Mouse (Mus musculus) ovary, postnatal 36 days (tissue): ENCODE measurements around the gene Ephb1.

Experiments
- DNase-seq: peaks from one replicate; pipeline ENCODE4 v3.0.0; 2022; ENCODE audit warnings: low spot score, mixed read lengths

Ephb1 gene

GRCm38 (mm10) chr9:102305432-102306100, 48.9 kb downstream of the Ephb1 start:
- DNase-seq, result no peak

DNA sequence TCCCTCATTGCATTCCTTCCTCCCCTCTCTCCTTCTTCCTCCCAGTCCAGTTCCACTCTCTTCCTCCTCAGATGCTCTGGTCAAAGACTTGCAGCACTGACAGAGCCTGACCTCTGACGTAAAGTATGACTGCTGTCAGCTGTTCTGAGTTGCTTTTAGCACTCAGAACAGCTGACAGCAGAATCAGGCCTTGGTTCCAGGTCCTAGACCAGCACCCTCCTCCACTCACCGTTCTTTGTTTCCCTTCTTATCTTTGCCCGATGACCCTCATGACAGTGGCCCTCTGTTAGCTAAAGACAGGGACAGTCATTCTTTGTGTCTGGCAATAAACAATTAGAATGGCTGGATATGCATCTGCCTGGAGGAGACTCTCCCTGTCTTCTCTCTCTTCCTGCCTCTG, 49.7 kb downstream of the Ephb1 start:
- no peak for DNase-seq

DNA sequence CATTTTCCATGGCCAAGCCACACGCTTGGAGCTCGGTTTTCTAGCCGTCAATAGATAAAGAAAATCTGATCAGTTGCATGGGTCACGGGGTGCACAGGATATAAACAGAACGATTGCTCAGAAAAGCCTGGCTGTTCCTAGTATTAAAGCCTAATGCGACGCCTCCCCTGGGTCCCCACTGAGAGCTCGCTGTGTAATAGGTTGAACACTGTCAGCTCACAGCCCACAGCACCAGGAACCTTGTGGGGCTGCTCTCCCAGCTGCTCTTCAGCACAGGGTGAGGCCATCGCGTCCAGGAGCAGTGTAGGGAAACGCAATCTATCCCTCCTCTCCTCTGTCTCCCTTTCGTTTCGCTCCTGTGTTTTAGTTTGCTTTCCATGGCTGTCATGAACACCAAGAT, 50.6 kb downstream of the Ephb1 start:
- no peak for DNase-seq

GRCm38 (mm10) chr9:102300985-102301384, 53.5 kb downstream of the Ephb1 start:
- DNase-seq, result no peak

DNA sequence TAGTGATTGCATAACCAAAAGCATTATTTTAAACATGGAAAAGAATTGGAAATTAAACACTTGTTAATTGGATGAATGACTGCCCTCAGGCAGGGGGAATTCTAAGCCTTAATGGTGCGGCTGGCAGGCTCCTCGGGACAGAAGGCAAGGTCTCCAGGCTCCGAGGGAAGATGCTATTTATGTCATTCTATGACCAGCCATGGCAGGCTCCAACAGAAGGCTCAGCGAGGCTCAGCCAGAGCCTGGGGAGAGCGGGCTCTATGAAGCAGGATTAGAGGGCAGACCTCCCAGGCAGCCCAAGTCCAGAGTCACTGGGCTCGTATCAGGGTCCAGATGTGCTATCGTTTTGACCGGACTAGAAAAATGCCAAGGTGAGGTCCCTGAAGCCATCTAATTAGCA, 55.8 kb downstream of the Ephb1 start:
- DNase-seq, result no peak

DNA sequence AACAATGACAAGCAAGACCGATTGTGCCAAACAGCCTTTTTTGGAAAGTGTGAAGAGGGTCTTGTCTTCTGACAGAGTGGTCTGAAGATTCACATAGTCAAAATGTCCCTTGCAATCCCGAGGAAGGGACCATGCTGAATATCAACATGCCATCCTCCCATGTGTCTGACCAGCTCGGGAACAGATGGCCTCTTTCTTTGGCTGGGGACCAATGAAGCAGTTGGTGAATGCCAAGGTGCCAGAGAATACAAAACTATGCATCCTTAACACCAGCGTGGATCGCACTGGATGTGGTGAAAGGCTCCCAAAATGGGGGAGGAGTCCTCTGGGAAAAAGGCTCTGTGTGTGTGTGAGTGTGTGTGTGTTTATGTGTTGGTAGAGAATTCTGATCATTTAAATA, 56.5 kb downstream of the Ephb1 start:
- DNase-seq, result no peak

GRCm38 (mm10) chr9:102297176-102297575, 57.3 kb downstream of the Ephb1 start:
- DNase-seq, result no peak

DNA sequence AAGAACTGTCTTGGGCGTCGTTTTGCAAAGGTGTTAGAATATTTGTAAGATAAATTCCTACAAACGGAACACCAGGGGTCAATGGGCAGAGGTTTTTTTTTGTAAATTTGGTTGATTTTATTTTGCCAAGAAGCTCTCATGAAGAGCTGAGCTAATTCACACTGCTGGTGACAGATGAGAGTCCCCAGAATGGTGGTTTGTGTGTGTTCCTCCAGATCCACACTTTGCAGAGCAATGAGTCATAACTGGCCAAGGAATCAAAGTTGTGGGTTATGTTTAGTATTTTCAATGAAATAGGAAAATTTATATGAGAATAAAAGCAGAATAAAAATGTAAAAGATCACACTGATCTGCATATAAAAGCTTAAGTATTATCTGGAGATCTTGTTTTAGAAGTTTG, 60.9 kb downstream of the Ephb1 start:
- no peak for DNase-seq

DNA sequence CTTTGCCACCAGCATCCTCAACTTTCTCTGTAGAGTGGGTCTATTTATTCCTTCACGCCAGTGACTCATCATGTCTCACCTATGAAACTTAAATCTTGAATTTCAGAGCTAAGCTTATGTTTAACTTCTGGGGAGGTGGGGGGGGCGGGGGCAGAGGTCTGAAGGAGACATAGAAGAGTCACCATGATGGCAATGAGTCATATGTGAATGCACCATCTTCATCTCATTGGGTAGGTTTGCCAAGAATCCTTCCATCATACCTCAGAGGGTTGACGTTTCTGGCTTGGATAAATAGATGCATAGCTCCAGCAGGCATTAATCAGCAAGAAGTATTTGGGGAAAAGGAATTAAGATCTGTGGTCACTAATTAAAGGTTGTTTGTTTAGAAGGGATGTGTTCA, 63.3 kb downstream of the Ephb1 start:
- DNase-seq, result no peak

DNA sequence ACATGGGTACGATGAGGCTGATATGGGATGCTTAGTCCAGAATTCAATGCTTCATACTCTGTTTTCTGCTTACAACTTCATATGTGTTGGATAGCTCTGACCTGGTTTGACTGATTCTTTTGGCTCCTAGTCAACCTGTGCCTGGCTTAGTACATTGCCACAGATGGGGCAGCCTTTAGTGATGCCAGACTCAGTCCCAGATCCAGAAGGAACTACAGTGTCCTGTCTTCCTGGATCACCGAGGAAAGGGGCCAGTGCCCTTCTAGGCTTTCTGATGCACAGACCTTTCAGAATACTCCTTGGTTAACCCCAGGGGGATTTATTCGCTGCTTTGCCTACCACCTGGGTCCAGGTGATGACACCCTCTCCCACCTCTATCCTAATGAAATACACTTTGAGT, 66.1 kb downstream of the Ephb1 start:
- no peak for DNase-seq

- no peak for DNase-seq
These were observed 78.6 kb downstream of the Ephb1 start for GRCm38 (mm10) chr9:102275931-102276330.

GRCm38 (mm10) chr9:102274016-102274415, 80.5 kb downstream of the Ephb1 start:
- no peak for DNase-seq

GRCm38 (mm10) chr9:102273469-102273808, 81.1 kb downstream of the Ephb1 start:
- DNase-seq, result no peak

- DNase-seq, result no peak
These were observed 81.6 kb downstream of the Ephb1 start for GRCm38 (mm10) chr9:102272731-102273468.

GRCm38 (mm10) chr9:102270496-102270895, 84.0 kb downstream of the Ephb1 start:
- DNase-seq, result no peak

DNA sequence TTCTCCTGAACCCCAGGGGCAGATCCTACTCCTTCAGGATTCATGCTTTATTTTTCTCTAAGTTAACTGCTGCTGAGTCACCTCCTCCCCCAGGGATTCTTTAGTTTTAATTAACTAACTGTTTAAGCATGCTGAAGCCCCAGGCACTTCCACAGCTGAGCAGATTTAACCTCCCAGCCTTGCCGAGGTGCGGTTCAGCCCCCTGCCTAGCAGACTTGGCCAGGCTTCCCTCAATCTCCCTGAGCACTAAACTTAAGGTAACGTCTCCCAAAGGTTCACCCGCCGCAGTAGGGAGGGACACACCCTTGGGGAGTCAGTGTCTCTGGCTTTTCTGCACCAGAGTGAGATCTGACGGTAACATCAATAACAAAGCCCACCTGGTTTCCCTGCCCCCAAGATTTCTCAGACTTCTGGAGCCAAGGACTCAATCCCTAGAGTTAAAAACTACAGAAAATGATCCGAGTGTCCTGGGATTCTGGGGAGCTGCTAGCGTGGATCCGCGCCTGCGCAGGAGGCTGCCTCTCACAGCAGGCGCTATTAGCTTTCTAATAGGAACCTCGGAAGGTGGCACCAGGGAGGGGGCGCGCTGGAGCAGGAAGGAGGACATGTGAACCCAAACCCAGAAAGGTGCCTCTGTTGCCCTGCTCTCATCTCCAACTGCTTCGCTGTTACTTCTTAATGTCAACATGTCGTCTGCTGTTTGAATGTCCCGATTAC, 87.0 kb downstream of the Ephb1 start:
- DNase-seq, result peak; percentile 41

DNA sequence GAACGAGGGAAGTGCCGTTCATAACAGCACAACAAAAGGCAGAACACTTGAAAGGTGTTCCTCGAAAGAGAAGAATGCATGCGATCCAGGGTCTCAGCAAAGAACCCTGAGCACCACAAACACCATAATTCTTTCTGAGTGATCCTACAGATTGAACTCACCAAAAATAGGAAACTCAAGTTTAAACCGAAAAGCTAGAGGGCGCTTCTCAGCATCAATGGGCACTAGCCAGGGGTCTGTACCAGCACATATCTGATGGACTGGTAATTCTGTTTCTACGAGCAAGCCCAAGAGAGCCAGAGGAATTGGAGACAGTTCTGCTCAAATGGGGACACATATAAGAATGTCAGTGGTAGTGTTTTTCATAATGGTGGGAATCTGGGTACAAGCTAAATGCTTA, 90.7 kb downstream of the Ephb1 start:
- no peak for DNase-seq

- DNase-seq, result no peak
These were observed 92.4 kb downstream of the Ephb1 start for GRCm38 (mm10) chr9:102262100-102262501.

DNA sequence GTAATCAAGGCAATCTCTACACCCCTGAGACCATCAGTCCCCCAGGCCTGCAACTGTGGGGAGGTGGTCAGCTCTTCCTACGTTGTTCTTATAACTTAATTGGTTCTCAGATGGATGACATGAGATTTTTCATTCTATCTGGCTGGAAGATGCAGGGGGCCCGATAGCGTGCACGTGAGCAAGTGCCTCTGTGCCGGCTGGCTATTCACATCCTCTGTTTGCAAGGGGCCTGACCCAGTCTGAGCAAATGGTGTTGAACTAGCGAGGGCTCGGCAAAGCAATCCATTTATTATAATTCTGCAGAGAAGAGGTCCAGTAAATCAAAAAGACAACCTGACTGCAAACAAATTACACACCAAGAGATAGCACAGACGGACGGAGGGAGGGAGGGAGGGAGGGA, 93.0 kb downstream of the Ephb1 start:
- DNase-seq, result no peak

- DNase-seq, result no peak
These were observed 98.1 kb downstream of the Ephb1 start for GRCm38 (mm10) chr9:102256407-102256806.

GRCm38 (mm10) chr9:102255803-102256202, 98.7 kb downstream of the Ephb1 start:
- DNase-seq, result no peak

GRCm38 (mm10) chr9:102249124-102249816, 105.2 kb downstream of the Ephb1 start:
- no peak for DNase-seq

DNA sequence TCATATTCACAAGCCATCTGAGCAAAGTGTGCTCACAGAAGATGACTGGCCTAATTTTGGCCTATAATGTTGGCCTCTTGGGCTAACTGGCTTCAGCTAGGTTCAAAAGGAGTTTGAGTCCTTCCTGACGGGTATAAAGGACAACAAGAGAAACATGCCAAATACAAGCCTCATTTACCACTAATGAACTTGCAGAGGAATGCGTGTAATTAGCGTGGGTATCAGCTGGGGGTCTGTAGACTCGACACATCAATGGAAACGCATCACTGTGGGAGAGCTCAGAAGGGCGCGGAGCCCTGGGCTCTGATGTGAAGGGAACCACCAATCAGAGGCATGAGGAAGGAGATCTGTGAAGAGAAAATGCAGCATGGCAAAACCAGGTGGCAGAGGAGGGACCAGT, 108.9 kb downstream of the Ephb1 start:
- no peak for DNase-seq
